Mouse (Mus musculus): Measurements from ENCODE around the gene Epx. TPM values are rescaled to one million over a fixed set of nuclear protein-coding genes. Genes with fewer than 3 reads are reported as not detected.

Epx gene
- total RNA-seq (2014; rRNA removed) = 0.15 and 0.90 TPM in 2 replicates
- 0.38 and 0.79 TPM in 2 replicates for polyA plus RNA-seq (2015; fragmentation: Nextera tagmentation; extraction: Ambion mirVana)

- Histone ChIP-seq H3K4me2 (ENCODE audit: low read depth) (no peak within 1 kb of the TSS), H3K4me1 (ENCODE audit: insufficient read depth) (no peaks in the 10 kb centered on the region), H3K36me3 (ENCODE audit: insufficient read depth) (no peaks in the 10 kb centered on the region), H3K9ac (no peak within 1 kb of the TSS), H3K9me3 (ENCODE audit: low read length) (no peaks in the 10 kb centered on the region), H3K27ac (ENCODE audit: low read depth, low read length) (no peak within 1 kb of the TSS), H3K27me3 (ENCODE audit: insufficient read depth, low read length) (no peaks in the 10 kb centered on the region), H3K4me3 (ENCODE audit: low read depth, low read length) (no peak within 1 kb of the TSS)
- TF ChIP-seq CTCF (IDR thresholded peaks at IDR 0.05; ENCODE audit: low read depth) = no peak
- DNase-seq (no peak), ATAC-seq (no peak)
- 78% methylated on average over 6 of the region's 6 CpGs for whole genome bisulfite sequencing
Measured at GRCm38 (mm10) chr11:87875436-87875835, at the start of gene Epx. TSS of gene Epx (minus strand) at chr11:87875536.

GRCm38 (mm10) chr11:87920966-87921365 is 45.6 kb upstream of the Epx start, which contains the start of gene Olfr464:
TSS of gene Olfr464 (minus strand) at chr11:87920967.
- DNase-seq = no peak

GRCm38 (mm10) chr11:87920301-87920700 is 45.0 kb upstream of the Epx start:
- TF ChIP-seq CTCF (IDR thresholded peaks at IDR 0.05; ENCODE audit: low read depth) = no peak
- peaks cover 4% of the 10 kb centered on the region; the same call in 1 of the 2 replicates for H3K9me3 ChIP-seq (ENCODE audit: low read length)
- H3K4me2 ChIP-seq (ENCODE audit: low read depth) = no peak overlapping the region
- no peaks in the 10 kb centered on the region for H3K27me3 ChIP-seq (ENCODE audit: insufficient read depth, low read length)
- WGBS = 64% methylated on average over 2 of the region's 2 CpGs
- H3K4me1 ChIP-seq (ENCODE audit: insufficient read depth) = no peaks in the 10 kb centered on the region
- no peak overlapping the region for H3K27ac ChIP-seq (ENCODE audit: low read depth, low read length)
- no peak overlapping the region for H3K4me3 ChIP-seq (ENCODE audit: low read depth, low read length)
- no peaks in the 10 kb centered on the region for H3K36me3 ChIP-seq (ENCODE audit: insufficient read depth)
- ATAC-seq (no peak), DNase-seq (no peak)
- H3K9ac ChIP-seq = no peak overlapping the region

More at GRCm38 (mm10) chr11:87920966-87921365, 45.6 kb upstream of the Epx start, which contains the start of gene Olfr464:
- no peak within 1 kb of the TSS for H3K27ac ChIP-seq (ENCODE audit: low read depth, low read length)
- H3K4me1 ChIP-seq (ENCODE audit: insufficient read depth) = no peaks in the 10 kb centered on the region
- WGBS = 41% methylated on average over 5 of the region's 5 CpGs
- H3K27me3 ChIP-seq (ENCODE audit: insufficient read depth, low read length) = no peaks in the 10 kb centered on the region
- no peak for ATAC-seq
- TF ChIP-seq CTCF (IDR thresholded peaks at IDR 0.05; ENCODE audit: low read depth) = no peak
- H3K4me2 ChIP-seq (ENCODE audit: low read depth) = no peak within 1 kb of the TSS
- peaks cover 4% of the 10 kb centered on the region; the same call in 1 of the 2 replicates for H3K9me3 ChIP-seq (ENCODE audit: low read length)
- no peak within 1 kb of the TSS for H3K4me3 ChIP-seq (ENCODE audit: low read depth, low read length)
- no peak within 1 kb of the TSS for H3K9ac ChIP-seq
- H3K36me3 ChIP-seq (ENCODE audit: insufficient read depth) = no peaks in the 10 kb centered on the region

DNA sequence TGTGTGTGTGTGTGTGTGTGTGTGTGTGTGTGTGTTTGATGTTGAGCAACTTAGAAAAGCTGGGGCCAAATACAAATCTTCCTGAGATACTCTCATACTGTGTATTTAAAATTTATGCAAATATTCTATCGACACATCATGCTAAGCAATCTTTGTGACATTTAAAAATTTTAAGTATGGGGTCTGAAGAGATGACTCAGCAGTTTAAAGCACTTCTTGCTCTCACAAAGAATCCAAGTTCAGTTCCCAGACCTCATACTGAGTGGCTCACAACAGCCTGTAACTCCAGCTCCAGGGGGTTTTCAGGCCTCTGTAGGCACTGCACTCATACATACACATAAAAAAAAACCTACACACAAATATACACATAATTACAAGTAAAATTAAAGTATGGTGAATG is 40.7 kb upstream of the Epx start:
- no peak overlapping the region for H3K4me3 ChIP-seq (ENCODE audit: low read depth, low read length)
- no peak for TF ChIP-seq CTCF (IDR thresholded peaks at IDR 0.05; ENCODE audit: low read depth)
- H3K9ac ChIP-seq = no peak overlapping the region
- H3K4me2 ChIP-seq (ENCODE audit: low read depth) = no peak overlapping the region
- H3K27ac ChIP-seq (ENCODE audit: low read depth, low read length) = no peak overlapping the region
- 75% methylated on average over 1 of the region's 1 CpGs for WGBS
- DNase-seq (no peak), ATAC-seq (no peak)
- H3K27me3 ChIP-seq (ENCODE audit: insufficient read depth, low read length) = no peaks in the 10 kb centered on the region
- no peaks in the 10 kb centered on the region for H3K4me1 ChIP-seq (ENCODE audit: insufficient read depth)
- no peaks in the 10 kb centered on the region for H3K9me3 ChIP-seq (ENCODE audit: low read length)
- no peaks in the 10 kb centered on the region for H3K36me3 ChIP-seq (ENCODE audit: insufficient read depth)

DNA sequence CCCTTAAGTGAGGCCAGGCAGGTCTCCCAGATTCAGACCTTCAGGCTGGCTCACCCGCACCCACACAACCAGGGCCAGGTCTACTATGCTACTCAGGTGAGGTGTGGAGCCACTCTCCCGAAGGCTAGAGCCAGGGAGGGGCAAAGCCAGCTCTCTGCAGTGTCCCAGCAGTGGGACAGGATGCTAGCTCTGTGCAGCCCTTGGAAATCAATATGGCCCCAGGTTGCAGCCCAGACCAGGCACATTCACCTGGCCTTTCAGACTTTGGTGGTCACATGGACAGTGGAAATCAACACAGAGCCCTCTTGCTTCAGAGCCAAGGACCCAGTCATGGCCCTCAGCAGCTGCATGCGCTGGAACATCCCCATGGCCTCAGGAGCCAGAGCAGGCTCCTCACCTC is 29.0 kb upstream of the Epx start:
- H3K9ac ChIP-seq = no peak overlapping the region
- WGBS = 69% methylated on average over 3 of the region's 3 CpGs
- H3K27me3 ChIP-seq (ENCODE audit: insufficient read depth, low read length) = no peaks in the 10 kb centered on the region
- no peak overlapping the region for H3K4me3 ChIP-seq (ENCODE audit: low read depth, low read length)
- no peak for ATAC-seq
- no peak for TF ChIP-seq CTCF (IDR thresholded peaks at IDR 0.05; ENCODE audit: low read depth)
- no peak overlapping the region for H3K27ac ChIP-seq (ENCODE audit: low read depth, low read length)
- H3K4me1 ChIP-seq (ENCODE audit: insufficient read depth) = no peaks in the 10 kb centered on the region
- H3K9me3 ChIP-seq (ENCODE audit: low read length) = no peaks in the 10 kb centered on the region
- DNase-seq = no peak
- no peak overlapping the region for H3K4me2 ChIP-seq (ENCODE audit: low read depth)
- no peaks in the 10 kb centered on the region for H3K36me3 ChIP-seq (ENCODE audit: insufficient read depth)

DNA sequence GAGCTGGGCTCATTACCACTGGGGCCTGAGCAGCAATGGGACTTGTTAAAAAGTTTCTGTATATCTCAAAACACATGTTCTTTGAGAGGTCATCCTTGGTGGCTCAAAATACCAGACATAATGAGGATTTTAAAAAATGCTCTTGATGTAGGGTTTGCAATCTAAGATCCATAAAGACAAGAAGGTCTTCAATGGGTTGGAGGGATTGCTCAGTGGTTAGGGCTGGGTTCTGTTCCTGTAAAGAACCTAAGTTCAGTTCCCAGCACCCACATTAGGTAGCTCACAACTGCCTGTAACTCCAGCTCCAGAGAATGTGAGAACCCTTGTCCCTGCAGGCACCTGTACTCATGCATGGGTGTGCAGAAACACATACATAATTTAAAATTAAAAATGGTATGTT is 22.0 kb upstream of the Epx start, which contains the start of gene Olfr463:
Gene Olfr463 (minus strand): TSS at position 101 of the 400 bp plus-strand sequence.
- TF ChIP-seq CTCF (IDR thresholded peaks at IDR 0.05; ENCODE audit: low read depth) = no peak
- Histone ChIP-seq H3K4me1 (ENCODE audit: insufficient read depth) (no peaks in the 10 kb centered on the region), H3K36me3 (ENCODE audit: insufficient read depth) (no peaks in the 10 kb centered on the region), H3K4me3 (ENCODE audit: low read depth, low read length) (no peak within 1 kb of the TSS), H3K27ac (ENCODE audit: low read depth, low read length) (no peak within 1 kb of the TSS), H3K9me3 (ENCODE audit: low read length) (no peaks in the 10 kb centered on the region), H3K9ac (no peak within 1 kb of the TSS), H3K27me3 (ENCODE audit: insufficient read depth, low read length) (no peaks in the 10 kb centered on the region), H3K4me2 (ENCODE audit: low read depth) (no peak within 1 kb of the TSS)
- no peak for DNase-seq
- no peak for ATAC-seq

GRCm38 (mm10) chr11:87892168-87892567 is 16.8 kb upstream of the Epx start, which contains the start of gene Olfr462:
TSS of gene Olfr462 (minus strand) at chr11:87892268.
- no peaks in the 10 kb centered on the region for H3K4me1 ChIP-seq (ENCODE audit: insufficient read depth)
- no peak for TF ChIP-seq CTCF (IDR thresholded peaks at IDR 0.05; ENCODE audit: low read depth)
- no peak for ATAC-seq
- H3K27ac ChIP-seq (ENCODE audit: low read depth, low read length) = no peak within 1 kb of the TSS
- H3K9me3 ChIP-seq (ENCODE audit: low read length) = no peaks in the 10 kb centered on the region
- H3K27me3 ChIP-seq (ENCODE audit: insufficient read depth, low read length) = no peaks in the 10 kb centered on the region
- no peak within 1 kb of the TSS for H3K9ac ChIP-seq
- 91% methylated on average over 6 of the region's 6 CpGs for WGBS
- DNase-seq = no peak
- H3K36me3 ChIP-seq (ENCODE audit: insufficient read depth) = no peaks in the 10 kb centered on the region
- H3K4me2 ChIP-seq (ENCODE audit: low read depth) = no peak within 1 kb of the TSS
- no peak within 1 kb of the TSS for H3K4me3 ChIP-seq (ENCODE audit: low read depth, low read length)

All from forebrain, postnatal 0 days (tissue).